Mouse (Mus musculus) thymus, adult 2 months (tissue): ENCODE results near the gene Tmem62. TPM values are rescaled to one million over a fixed set of nuclear protein-coding genes. Genes with fewer than 3 reads are reported as not detected.

Experiments used
- DNase-seq: peaks from one replicate; pipeline ENCODE4 v3.0.0; 2021
- H3K27ac ChIP-seq: fragments of 200-500 bp; 2 replicates; pipeline ENCODE4 v1.5.1; 2012; ENCODE audit warnings: low read length, control low read depth; ENCODE audit not compliant: control insufficient read depth, insufficient read depth
- H3K27me3 ChIP-seq: fragments of 200-500 bp; 2 replicates; pipeline ENCODE4 v1.6.1; 2012; ENCODE audit warnings: mild to moderate bottlenecking, low read length, moderate library complexity, mixed read lengths; ENCODE audit not compliant: control insufficient read depth, insufficient read depth
- H3K36me3 ChIP-seq: fragments of 200-500 bp; 2 replicates; pipeline ENCODE4 v1.6.1; 2012; ENCODE audit warnings: mild to moderate bottlenecking, low read length, moderate library complexity; ENCODE audit not compliant: control insufficient read depth, insufficient read depth
- H3K4me1 ChIP-seq: fragments of 200-500 bp; replicated peaks from 2 replicates; pipeline ENCODE4 v1.6.1; 2012; ENCODE audit warnings: low read length; ENCODE audit not compliant: control insufficient read depth, insufficient read depth
- H3K4me3 ChIP-seq: fragments of 200-500 bp; 2 replicates; pipeline ENCODE4 v1.5.1; 2012; ENCODE audit warnings: mild to moderate bottlenecking, low read length, control low read depth, moderate library complexity; ENCODE audit not compliant: control insufficient read depth, insufficient read depth
- CTCF ChIP-seq: fragments of 200-500 bp; IDR thresholded peaks from 2 replicates; pipeline ENCODE4 v1.5.1; 2012; ENCODE audit warnings: mild to moderate bottlenecking, control low read depth, low read length, moderate library complexity, borderline replicate concordance; ENCODE audit not compliant: control insufficient read depth, poor library complexity, insufficient read depth; ENCODE audit errors: extremely low read depth
- POLR2A ChIP-seq: fragments of 200-500 bp; IDR thresholded peaks from 2 replicates; pipeline ENCODE4 v1.6.1; 2012; ENCODE audit warnings: mild to moderate bottlenecking, low read length, control low read depth, moderate library complexity; ENCODE audit not compliant: control insufficient read depth, poor library complexity, insufficient read depth; ENCODE audit errors: extremely low read depth
- WGBS: fragments of 180-500 bp; shearing (Covaris S2); methylation state at CpG from one replicate; pipeline ENCODE4 v1.1.7; 2018; 5-methylcytosine and 5-hydroxymethylcytosine counted together
- polyA plus RNA-seq: library from polyadenylated mRNA; depleted of rRNA; stranded (reverse); fragments of >200 nt; gene quantifications from 2 replicates; pipeline ENCODE4 v1.2.3, GENCODE M21; 2012; rRNA removed

Tmem62 gene
- 8.0 and 8.8 TPM in 2 replicates for polyA plus RNA-seq

GRCm38 (mm10) chr2:120976990-120977925, at the start of gene Tmem62:
Gene Tmem62, plus strand, starts transcription at chr2:120977017.
- Histone ChIP-seq H3K27me3 (no peaks in the 10 kb centered on the region), H3K27ac (peak within 1 kb of the TSS; percentile 32), H3K4me1 (peaks cover 5% of the 10 kb centered on the region), H3K4me3 (peak within 1 kb of the TSS; percentile 75), H3K36me3 (no peaks in the 10 kb centered on the region; the same call in 1 of the 2 replicates)
- peak; percentile 73; the same call in 1 of the 2 replicates for TF ChIP-seq CTCF
- 0 out of 2 replicates have a peak, but pooled peaks have one; percentile 33 for TF ChIP-seq POLR2A
- DNase-seq: peak; percentile 78
- 3% methylated on average over 69 of the region's 71 CpGs for WGBS

- TF ChIP-seq POLR2A (no peak), CTCF (no peak)
- H3K36me3 ChIP-seq: peaks cover 58% of the 10 kb centered on the region
- no peaks in the 10 kb centered on the region for H3K4me1 ChIP-seq
- H3K4me3 ChIP-seq: no peak overlapping the region
- no peak for DNase-seq
- 97% methylated on average over 3 of the region's 3 CpGs for whole genome bisulfite sequencing
- H3K27ac ChIP-seq: no peak overlapping the region
- no peaks in the 10 kb centered on the region for H3K27me3 ChIP-seq
These were observed 43.8 kb upstream of the Tmem62 start for GRCm38 (mm10) chr2:120933038-120933437.

- Histone ChIP-seq H3K27ac (no peak overlapping the region), H3K4me3 (no peak overlapping the region), H3K27me3 (no peaks in the 10 kb centered on the region), H3K36me3 (peaks cover 58% of the 10 kb centered on the region), H3K4me1 (no peaks in the 10 kb centered on the region)
- WGBS: 97% methylated on average over 5 of the region's 5 CpGs
- no peak for DNase-seq
- TF ChIP-seq CTCF (no peak), POLR2A (no peak)
These were observed 25.6 kb upstream of the Tmem62 start for GRCm38 (mm10) chr2:120951208-120951607.

- 96% methylated on average over 2 of the region's 2 CpGs for WGBS
- TF ChIP-seq POLR2A (no peak), CTCF (no peak)
- Histone ChIP-seq H3K27ac (no peak overlapping the region), H3K4me1 (no peaks in the 10 kb centered on the region), H3K36me3 (peaks cover 47% of the 10 kb centered on the region), H3K4me3 (no peak overlapping the region), H3K27me3 (no peaks in the 10 kb centered on the region)
- no peak for DNase-seq
These were observed 24.5 kb upstream of the Tmem62 start for GRCm38 (mm10) chr2:120952176-120952938.

GRCm38 (mm10) chr2:120959363-120959762, 17.5 kb upstream of the Tmem62 start:
- TF ChIP-seq CTCF (no peak), POLR2A (no peak)
- Histone ChIP-seq H3K27ac (no peak overlapping the region), H3K36me3 (peaks cover 38% of the 10 kb centered on the region), H3K4me1 (no peaks in the 10 kb centered on the region), H3K27me3 (no peaks in the 10 kb centered on the region), H3K4me3 (no peak overlapping the region)
- DNase-seq: no peak
- WGBS: 92% methylated on average over 2 of the region's 2 CpGs

- Histone ChIP-seq H3K4me3 (no peak overlapping the region), H3K27me3 (no peaks in the 10 kb centered on the region), H3K4me1 (no peaks in the 10 kb centered on the region), H3K36me3 (peaks cover 33% of the 10 kb centered on the region), H3K27ac (no peak overlapping the region)
- WGBS: 97% methylated on average over 5 of the region's 5 CpGs
- TF ChIP-seq CTCF (no peak), POLR2A (no peak)
- no peak for DNase-seq
These were observed 17.0 kb upstream of the Tmem62 start for GRCm38 (mm10) chr2:120959827-120960226.
